Mouse (Mus musculus): ENCODE data around the gene Itga4. TPM values are rescaled to one million over a fixed set of nuclear protein-coding genes. Genes with fewer than 3 reads are reported as not detected.
A peak's percentile ranks its signal among the peaks of the same experiment; 100 is the strongest.

Itga4 gene
- polyA plus RNA-seq, 1 experiment from 2014 or later = 5.5 TPM

DNA sequence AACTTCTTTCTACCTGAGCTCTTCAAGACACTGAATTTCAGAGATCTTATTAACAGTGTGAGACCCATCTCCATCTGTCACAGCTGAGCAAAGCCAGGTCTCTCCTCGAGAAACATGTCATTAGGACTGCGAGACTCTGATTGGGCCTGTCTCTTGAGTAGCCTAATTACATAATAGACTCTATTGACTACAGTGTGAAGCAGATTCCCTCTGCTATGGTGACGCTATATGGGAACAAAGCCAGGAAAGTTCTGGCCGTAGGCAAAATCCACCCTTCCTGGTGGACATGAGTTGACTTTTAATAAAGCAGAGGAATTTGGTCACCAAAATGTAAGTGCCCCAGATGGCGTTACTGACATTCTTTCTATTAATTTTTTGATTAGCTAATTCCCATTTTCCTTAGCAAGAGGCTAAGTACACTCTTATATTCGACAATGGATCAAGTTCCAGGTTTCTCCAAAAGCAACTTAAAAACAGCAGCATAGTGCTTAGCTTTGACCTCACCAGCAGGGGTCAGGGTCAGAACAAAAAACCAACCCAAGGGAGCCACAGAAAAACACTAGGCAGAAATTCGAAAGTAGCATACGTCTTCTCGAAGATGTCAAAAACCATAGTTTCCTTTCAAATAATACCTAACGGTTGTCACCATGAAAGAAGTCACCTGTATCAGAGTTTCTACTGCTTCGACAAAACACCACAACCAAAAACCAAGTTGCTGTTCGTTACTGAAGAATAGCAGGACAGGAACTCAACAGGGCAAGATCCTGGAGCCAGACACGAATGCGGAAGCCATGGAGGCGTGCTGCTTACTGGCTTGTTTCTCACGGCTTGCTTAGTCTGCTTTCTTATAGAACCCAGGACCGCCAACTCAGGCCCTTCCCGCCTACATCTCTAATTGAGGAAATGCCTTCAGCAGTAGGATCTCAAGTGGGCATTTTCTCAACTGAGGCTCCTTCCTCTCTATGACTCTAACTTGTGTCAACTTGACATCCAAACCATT, 112.5 kb downstream of the Itga4 start:
- Histone ChIP-seq H3K9me3 (replicated peaks) (no peaks in the 10 kb centered on the region), H3K36me3 (no peaks in the 10 kb centered on the region), H3K9ac (no peak overlapping the region), H3K4me1 (no peaks in the 10 kb centered on the region), H3K4me3 (replicated peaks) (no peak overlapping the region), H3K27ac (no peak overlapping the region), H3K4me2 (no peak overlapping the region), H3K27me3 (no peaks in the 10 kb centered on the region)
- ATAC-seq (replicated peaks; ENCODE audit: low FRiP score) = no peak
- WGBS = 80% methylated on average over 18 of the region's 18 CpGs

DNA sequence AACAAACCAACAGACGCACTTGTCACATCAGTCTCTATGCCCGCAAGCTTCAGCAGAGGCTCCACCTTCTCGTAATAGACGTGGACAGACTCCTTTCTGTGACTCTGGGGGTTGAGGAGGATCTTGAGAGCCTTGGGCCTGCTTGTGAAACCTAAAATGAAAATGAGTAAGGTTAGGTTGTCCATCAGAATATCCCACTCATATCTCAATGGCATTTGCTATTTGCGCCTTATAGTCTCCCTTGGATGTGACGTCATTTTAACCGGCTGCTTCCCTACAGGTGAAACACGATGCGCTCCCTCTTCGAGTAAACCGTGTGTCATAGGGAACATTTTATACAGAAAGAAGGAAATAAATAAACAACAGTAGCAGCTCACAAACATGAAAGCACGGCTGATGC, 113.4 kb downstream of the Itga4 start:
- no peak overlapping the region for H3K4me2 ChIP-seq
- no peak for ATAC-seq (replicated peaks; ENCODE audit: low FRiP score)

DNA sequence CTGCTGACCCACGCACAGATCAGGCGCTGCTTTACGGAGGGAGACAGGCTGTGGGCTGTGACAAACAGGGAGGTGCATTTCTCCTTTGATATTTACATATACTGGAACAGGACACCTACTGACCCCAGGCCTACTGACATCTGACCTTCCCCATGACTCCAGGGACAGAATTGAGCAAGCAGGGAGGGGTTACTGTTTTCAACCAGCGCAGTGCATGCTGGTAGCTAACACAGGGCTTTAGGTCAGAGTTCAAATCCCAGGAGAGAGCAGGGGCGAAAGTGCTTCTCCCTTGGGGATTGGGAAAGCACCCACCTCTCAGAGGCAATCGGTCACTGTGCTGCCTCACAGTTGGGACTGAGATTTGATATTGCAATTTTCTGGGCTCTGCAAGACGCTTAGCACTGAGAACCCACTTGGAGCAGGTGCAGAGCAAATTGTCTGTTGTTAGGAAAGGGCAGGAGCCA, 113.9 kb downstream of the Itga4 start:
- 0 out of 2 replicates have a peak, but pooled peaks have one; percentile 20 for ATAC-seq (replicated peaks; ENCODE audit: low FRiP score)
- H3K27ac ChIP-seq = no peak overlapping the region
- H3K4me2 ChIP-seq = no peak overlapping the region
- H3K9ac ChIP-seq = no peak overlapping the region
- no peaks in the 10 kb centered on the region for H3K9me3 ChIP-seq (replicated peaks)
- H3K4me3 ChIP-seq (replicated peaks) = no peak overlapping the region
- 50% methylated on average over 7 of the region's 7 CpGs for WGBS
- no peaks in the 10 kb centered on the region for H3K27me3 ChIP-seq
- H3K4me1 ChIP-seq = no peaks in the 10 kb centered on the region
- no peaks in the 10 kb centered on the region for H3K36me3 ChIP-seq

More for the DNA sequence above, 113.4 kb downstream of the Itga4 start:
- Histone ChIP-seq H3K27me3 (no peaks in the 10 kb centered on the region), H3K4me1 (no peaks in the 10 kb centered on the region), H3K36me3 (no peaks in the 10 kb centered on the region), H3K9ac (no peak overlapping the region), H3K4me3 (replicated peaks) (no peak overlapping the region), H3K9me3 (replicated peaks) (no peaks in the 10 kb centered on the region), H3K27ac (no peak overlapping the region)
- 78% methylated on average over 12 of the region's 12 CpGs for WGBS

DNA sequence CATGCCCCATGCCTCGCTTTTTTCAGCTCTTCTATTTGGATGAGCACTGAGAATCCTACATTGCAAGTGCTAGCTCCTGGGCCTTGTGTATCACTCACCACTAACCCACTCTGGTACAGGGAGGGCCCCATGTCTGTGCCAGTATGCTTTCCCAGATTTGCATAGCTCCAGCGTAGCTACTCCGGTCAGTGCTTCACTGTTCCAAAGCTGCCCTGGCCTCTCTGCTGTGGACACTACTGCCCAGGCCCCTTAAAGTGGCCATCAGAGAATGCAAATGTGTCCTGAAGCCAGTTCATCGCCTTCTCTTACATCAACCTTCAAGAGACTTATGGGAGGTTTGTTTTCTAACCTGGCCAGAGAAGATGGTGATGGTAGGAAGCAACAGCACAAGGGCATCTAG, 114.7 kb downstream of the Itga4 start:
- Histone ChIP-seq H3K27ac (no peak overlapping the region), H3K4me2 (no peak overlapping the region), H3K9ac (no peak overlapping the region), H3K4me3 (replicated peaks) (no peak overlapping the region), H3K36me3 (no peaks in the 10 kb centered on the region), H3K27me3 (no peaks in the 10 kb centered on the region), H3K4me1 (no peaks in the 10 kb centered on the region), H3K9me3 (replicated peaks) (no peaks in the 10 kb centered on the region)
- WGBS = 83% methylated on average over 4 of the region's 4 CpGs
- ATAC-seq (replicated peaks; ENCODE audit: low FRiP score) = no peak

DNA sequence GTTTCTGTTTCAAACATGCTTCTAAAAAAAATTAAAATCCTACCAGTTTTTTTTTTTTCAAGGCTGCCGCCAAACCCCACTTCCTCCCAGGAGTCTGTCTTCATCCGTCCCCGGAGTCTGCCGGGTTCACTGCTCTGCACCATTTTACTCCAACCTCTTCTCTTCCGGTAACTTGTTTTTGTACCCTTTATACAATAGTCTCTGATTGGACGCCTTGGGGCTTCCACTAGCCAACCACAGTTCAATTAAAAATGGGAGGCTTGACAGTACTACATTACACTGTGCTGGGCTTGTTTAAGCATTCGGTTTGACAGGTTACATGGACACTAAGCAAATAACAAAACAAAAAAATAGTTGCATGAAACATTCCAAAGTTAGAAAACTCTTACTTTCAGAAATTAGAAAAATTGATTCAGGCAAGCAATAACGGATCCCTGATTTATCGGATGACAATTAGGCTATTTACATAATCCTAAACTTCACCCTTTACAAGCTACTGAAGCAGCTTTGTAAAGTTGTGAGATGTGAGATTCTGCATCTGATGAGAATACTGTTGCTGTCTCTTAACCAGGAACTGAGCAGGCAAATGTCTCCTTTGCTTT, 115.6 kb downstream of the Itga4 start:
- Histone ChIP-seq H3K9ac (no peak overlapping the region), H3K27me3 (no peaks in the 10 kb centered on the region), H3K36me3 (no peaks in the 10 kb centered on the region), H3K27ac (no peak overlapping the region), H3K4me1 (no peaks in the 10 kb centered on the region), H3K9me3 (replicated peaks) (no peaks in the 10 kb centered on the region), H3K4me3 (replicated peaks) (no peak overlapping the region), H3K4me2 (peak overlapping the region; percentile 15; the same call in 1 of the 2 replicates)
- WGBS = 76% methylated on average over 9 of the region's 9 CpGs
- ATAC-seq (replicated peaks; ENCODE audit: low FRiP score) = no peak

DNA sequence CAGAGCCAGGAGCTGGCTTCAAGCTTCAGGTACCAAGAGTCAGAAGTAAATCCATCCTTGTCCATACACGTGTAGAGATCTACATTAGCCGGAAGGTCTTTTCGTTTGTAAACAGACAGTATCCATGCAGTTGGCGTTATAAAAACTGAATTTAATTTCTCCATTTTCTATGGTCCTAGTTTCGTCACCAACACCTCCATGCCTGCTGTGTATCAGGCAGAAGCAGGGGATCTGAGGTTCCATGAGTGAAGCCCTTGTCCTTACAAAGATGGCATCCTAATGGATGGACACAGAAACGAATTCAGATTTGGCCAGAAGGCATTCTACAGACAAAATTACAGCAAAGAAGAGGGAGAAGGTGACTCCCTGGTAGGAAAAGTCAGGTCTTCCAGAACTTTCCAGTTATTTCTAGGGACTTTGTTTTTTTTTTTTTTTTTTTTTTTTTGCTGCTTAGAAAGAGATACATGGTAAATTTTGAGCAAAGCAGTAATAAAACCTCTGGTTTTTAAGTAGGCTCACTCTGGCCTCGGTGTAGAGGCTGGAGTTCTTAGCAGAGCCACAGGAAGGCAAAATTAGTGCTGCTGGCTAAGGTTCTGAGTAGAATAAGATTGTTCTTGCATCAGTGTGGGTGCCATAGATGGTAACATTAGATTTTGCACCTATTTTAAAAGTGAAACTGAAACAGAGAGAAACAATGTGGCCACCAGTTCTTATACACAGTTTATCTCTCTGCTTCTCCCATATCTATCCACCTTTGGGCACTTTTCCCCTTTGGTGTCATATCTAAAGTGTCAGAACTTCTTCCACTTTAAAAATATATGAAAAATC, 116.3 kb downstream of the Itga4 start:
- Histone ChIP-seq H3K27ac (no peak overlapping the region), H3K27me3 (no peaks in the 10 kb centered on the region), H3K4me1 (no peaks in the 10 kb centered on the region), H3K9me3 (replicated peaks) (no peaks in the 10 kb centered on the region), H3K36me3 (no peaks in the 10 kb centered on the region), H3K4me2 (no peak overlapping the region), H3K4me3 (replicated peaks) (no peak overlapping the region), H3K9ac (no peak overlapping the region)
- 86% methylated on average over 7 of the region's 7 CpGs for WGBS
- no peak for ATAC-seq (replicated peaks; ENCODE audit: low FRiP score)

DNA sequence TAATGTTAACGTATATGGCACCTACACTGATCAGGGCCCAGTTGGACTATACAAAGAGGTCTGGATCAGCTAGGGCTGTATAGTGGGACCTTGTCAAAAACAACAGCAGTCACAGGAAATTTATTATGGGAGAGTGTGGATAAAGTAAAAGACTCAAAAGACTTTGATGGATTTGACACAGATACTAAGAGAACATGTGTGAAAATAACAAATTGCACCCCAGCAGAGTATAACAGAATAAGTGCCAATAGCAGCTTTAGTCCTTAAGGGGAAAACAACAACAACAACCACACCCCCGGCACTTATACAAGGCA, 116.9 kb downstream of the Itga4 start:
- Histone ChIP-seq H3K4me3 (replicated peaks) (no peak overlapping the region), H3K9ac (no peak overlapping the region), H3K36me3 (no peaks in the 10 kb centered on the region), H3K4me2 (no peak overlapping the region), H3K9me3 (replicated peaks) (no peaks in the 10 kb centered on the region), H3K4me1 (no peaks in the 10 kb centered on the region), H3K27ac (no peak overlapping the region), H3K27me3 (no peaks in the 10 kb centered on the region)
- ATAC-seq (replicated peaks; ENCODE audit: low FRiP score) = no peak
- WGBS = 75% methylated on average over 2 of the region's 2 CpGs

DNA sequence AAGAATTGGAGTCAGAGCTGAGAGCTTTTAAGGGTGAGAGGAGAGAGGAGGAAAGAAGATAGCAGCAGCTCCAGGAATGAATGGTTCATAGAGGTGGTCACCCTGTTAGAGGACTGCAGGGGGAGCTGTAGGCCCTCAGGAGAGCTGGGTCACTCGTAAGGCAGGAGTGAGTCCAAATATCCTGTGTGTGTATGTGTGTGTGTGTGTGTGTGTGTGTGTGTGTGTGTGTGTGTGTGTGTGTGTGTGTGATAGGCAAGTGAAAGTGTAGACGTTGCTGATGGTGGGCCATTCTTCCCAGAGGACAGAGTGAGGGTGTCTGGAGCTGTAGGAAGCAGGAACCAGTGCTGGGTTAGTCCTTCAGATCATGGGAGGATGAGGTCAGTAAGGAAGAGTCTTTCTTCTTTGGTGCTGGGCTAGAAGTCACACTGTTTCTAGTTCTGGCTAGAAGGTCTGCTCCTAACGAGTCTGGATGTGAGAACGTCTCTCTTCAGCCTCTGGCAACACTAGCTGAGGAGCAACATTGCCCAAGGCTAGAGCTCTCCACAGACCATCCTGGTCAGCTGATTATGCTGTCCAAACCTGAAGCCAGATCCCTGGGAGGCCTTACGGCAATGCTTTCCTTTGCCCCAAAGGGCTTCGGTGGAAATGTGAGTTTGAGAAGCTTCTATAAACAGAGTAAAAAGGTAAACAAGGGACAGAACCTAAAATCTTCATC, 117.4 kb downstream of the Itga4 start:
- WGBS = 61% methylated on average over 6 of the region's 6 CpGs
- no peak overlapping the region for H3K27ac ChIP-seq
- ATAC-seq (replicated peaks; ENCODE audit: low FRiP score) = peak; percentile 77; the same call in 1 of the 2 replicates

DNA sequence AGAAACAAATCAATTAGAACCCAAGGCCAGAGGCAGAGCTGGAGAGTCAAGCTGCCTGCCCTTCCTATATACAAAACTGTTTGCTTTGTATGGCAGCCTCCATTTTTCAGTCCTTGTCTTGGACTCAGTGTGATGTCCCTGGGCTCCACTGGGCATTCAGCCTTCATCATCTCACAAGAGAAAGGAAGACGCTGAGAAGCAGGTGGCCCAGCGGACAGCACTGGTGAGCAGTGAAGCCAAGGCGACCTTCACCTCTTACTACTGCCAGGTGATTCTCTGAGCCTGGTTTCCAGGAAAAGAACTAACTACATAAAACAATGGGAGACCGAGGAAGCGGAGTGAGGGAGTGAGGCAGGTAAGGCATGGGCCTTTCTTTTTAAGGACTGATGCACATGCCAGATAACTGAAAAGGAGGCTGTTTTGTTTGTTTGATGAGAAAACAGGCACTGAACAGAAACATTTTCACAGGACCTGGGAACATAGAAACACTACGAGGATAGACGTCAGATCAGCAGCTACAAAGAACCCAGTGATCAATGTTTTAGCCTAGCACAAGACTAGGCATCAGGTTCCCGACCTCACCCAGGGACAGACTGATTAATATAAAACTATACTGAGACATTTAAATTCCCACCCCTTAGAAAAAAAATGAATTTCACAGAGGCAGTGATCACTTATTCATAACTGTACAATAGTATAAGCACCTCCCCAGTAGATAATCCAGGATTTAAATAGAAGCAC, 123.3 kb downstream of the Itga4 start:
- Histone ChIP-seq H3K27me3 (no peaks in the 10 kb centered on the region), H3K9ac (no peak overlapping the region), H3K4me3 (replicated peaks) (no peak overlapping the region), H3K4me2 (peak overlapping the region; percentile 38), H3K27ac (peak overlapping the region; percentile 81), H3K36me3 (no peaks in the 10 kb centered on the region), H3K9me3 (replicated peaks) (no peaks in the 10 kb centered on the region), H3K4me1 (0 out of 2 replicates have a peak, but pooled peaks cover 5% of the 10 kb centered on the region)
- WGBS = 71% methylated on average over 8 of the region's 8 CpGs
- peak; percentile 50 for ATAC-seq (replicated peaks; ENCODE audit: low FRiP score)

More for the DNA sequence above, 117.4 kb downstream of the Itga4 start:
- no peaks in the 10 kb centered on the region for H3K9me3 ChIP-seq (replicated peaks)
- H3K36me3 ChIP-seq = no peaks in the 10 kb centered on the region
- no peak overlapping the region for H3K4me2 ChIP-seq
- H3K9ac ChIP-seq = no peak overlapping the region
- no peak overlapping the region for H3K4me3 ChIP-seq (replicated peaks)
- no peaks in the 10 kb centered on the region for H3K27me3 ChIP-seq
- no peaks in the 10 kb centered on the region for H3K4me1 ChIP-seq

DNA sequence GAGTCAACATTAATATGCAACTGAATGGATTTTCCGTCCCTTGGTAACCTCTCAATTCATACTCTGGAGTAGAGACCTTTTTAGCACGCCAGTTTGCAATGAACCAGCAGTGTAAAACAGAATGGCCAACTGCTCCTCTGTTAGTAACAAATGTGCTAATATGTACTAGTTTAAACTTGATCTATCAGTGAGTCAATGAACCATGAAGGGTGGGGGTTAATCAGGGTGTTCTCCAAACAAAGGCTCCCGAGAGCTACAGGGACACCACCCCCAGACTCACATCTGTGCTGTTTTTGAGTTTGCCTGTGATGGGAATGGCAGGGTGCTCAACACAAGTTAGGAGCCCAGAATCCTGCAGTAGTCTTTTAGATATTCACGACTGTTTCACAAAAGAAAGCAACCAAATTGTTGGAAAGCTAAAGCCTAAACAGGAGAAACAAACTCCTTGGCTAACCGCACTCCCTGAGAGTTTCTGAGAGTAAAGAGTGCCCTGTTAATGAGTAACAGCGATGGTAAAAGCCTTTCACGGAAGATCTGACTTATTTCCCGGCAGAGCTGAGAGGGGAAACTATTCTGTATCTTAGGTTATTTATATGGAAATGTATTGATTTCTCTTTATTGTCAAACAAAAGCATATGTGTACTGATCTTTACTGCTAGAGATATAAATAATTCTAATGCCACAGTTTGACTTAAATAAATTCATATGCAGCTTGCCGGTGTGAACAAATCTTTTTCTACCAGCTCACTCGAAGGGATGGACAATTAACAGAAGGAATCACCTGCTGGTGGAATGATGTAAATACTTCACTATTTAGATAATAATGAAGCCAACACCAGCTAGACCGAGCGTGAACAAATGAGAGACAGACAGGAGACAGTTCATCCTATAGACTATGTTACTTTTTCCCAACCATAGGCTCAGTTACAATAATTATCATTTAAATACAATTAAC, 124.1 kb downstream of the Itga4 start:
- H3K27ac ChIP-seq = peak overlapping the region; percentile 81
- H3K4me2 ChIP-seq = peak overlapping the region; percentile 38
- H3K27me3 ChIP-seq = no peaks in the 10 kb centered on the region
- 0 out of 2 replicates have a peak, but pooled peaks cover 5% of the 10 kb centered on the region for H3K4me1 ChIP-seq
- 40% methylated on average over 12 of the region's 12 CpGs for WGBS
- H3K9ac ChIP-seq = no peak overlapping the region
- H3K4me3 ChIP-seq (replicated peaks) = no peak overlapping the region
- no peaks in the 10 kb centered on the region for H3K9me3 ChIP-seq (replicated peaks)
- peak; percentile 94 for ATAC-seq (replicated peaks; ENCODE audit: low FRiP score)
- H3K36me3 ChIP-seq = no peaks in the 10 kb centered on the region

All from kidney, embryonic 15.5 days (tissue).